Mouse (Mus musculus): ENCODE measurements around the gene Ryr1. TPM values are rescaled to one million over a fixed set of nuclear protein-coding genes. Genes with fewer than 3 reads are reported as not detected.

Ryr1 gene
- polyA plus RNA-seq, 1 experiment from 2014 or later = 0.01 TPM

GRCm38 (mm10) chr7:29043674-29044057 is 81.3 kb downstream of the Ryr1 start:
- Histone ChIP-seq H3K4me1 (ENCODE audit: insufficient read depth, low read depth, low read length) (peaks cover 6% of the 10 kb centered on the region; the same call in 1 of the 2 replicates), H3K9me3 (ENCODE audit: low read length) (no peaks in the 10 kb centered on the region), H3K27ac (ENCODE audit: low read length) (no peak overlapping the region), H3K4me3 (ENCODE audit: low read depth, low read length) (no peak overlapping the region), H3K4me2 (replicated peaks; ENCODE audit: low read depth, low read length) (peak overlapping the region; percentile 37), H3K9ac (replicated peaks; ENCODE audit: low read depth) (no peak overlapping the region), H3K36me3 (ENCODE audit: insufficient read depth, low read length) (no peaks in the 10 kb centered on the region), H3K27me3 (replicated peaks; ENCODE audit: insufficient read depth, low read length) (no peaks in the 10 kb centered on the region)
- WGBS = 22% methylated on average over 11 of the region's 11 CpGs
- DNase-seq (ENCODE audit: low spot score) (no peak), ATAC-seq (peak; percentile 17)
- TF ChIP-seq CTCF (IDR thresholded peaks at IDR 0.05) (no peak), EP300 (IDR thresholded peaks at IDR 0.05) (no peak)

- Histone ChIP-seq H3K27me3 (replicated peaks; ENCODE audit: insufficient read depth, low read length) (no peaks in the 10 kb centered on the region), H3K4me2 (replicated peaks; ENCODE audit: low read depth, low read length) (peak overlapping the region; percentile 37), H3K27ac (ENCODE audit: low read length) (no peak overlapping the region), H3K4me1 (ENCODE audit: insufficient read depth, low read depth, low read length) (peaks cover 6% of the 10 kb centered on the region; the same call in 1 of the 2 replicates), H3K4me3 (ENCODE audit: low read depth, low read length) (no peak overlapping the region), H3K36me3 (ENCODE audit: insufficient read depth, low read length) (no peaks in the 10 kb centered on the region), H3K9ac (replicated peaks; ENCODE audit: low read depth) (no peak overlapping the region), H3K9me3 (ENCODE audit: low read length) (no peaks in the 10 kb centered on the region)
- WGBS = 27% methylated on average over 19 of the region's 19 CpGs
- TF ChIP-seq EP300 (IDR thresholded peaks at IDR 0.05) (no peak), CTCF (IDR thresholded peaks at IDR 0.05) (peak; percentile 8; the same call in 1 of the 2 replicates)
- ATAC-seq (peak; percentile 60), DNase-seq (ENCODE audit: low spot score) (peak; percentile 85)
Observed at GRCm38 (mm10) chr7:29043016-29043673, 81.8 kb downstream of the Ryr1 start.

GRCm38 (mm10) chr7:29041194-29041593 is 83.8 kb downstream of the Ryr1 start:
- Histone ChIP-seq H3K4me2 (replicated peaks; ENCODE audit: low read depth, low read length) (no peak overlapping the region), H3K4me3 (ENCODE audit: low read depth, low read length) (no peak overlapping the region), H3K27me3 (replicated peaks; ENCODE audit: insufficient read depth, low read length) (no peaks in the 10 kb centered on the region), H3K9me3 (ENCODE audit: low read length) (no peaks in the 10 kb centered on the region), H3K9ac (replicated peaks; ENCODE audit: low read depth) (no peak overlapping the region), H3K27ac (ENCODE audit: low read length) (no peak overlapping the region), H3K4me1 (ENCODE audit: insufficient read depth, low read depth, low read length) (peaks cover 6% of the 10 kb centered on the region; the same call in 1 of the 2 replicates), H3K36me3 (ENCODE audit: insufficient read depth, low read length) (no peaks in the 10 kb centered on the region)
- DNase-seq (ENCODE audit: low spot score) = no peak
- no peak for ATAC-seq
- no peak for TF ChIP-seq EP300 (IDR thresholded peaks at IDR 0.05)
- TF ChIP-seq CTCF (IDR thresholded peaks at IDR 0.05) = peak; percentile 29; the same call in 1 of the 2 replicates
- WGBS = 84% methylated on average over 5 of the region's 5 CpGs

GRCm38 (mm10) chr7:29039985-29040661 is 84.9 kb downstream of the Ryr1 start:
- H3K4me3 ChIP-seq (ENCODE audit: low read depth, low read length) = no peak overlapping the region
- no peak overlapping the region for H3K27ac ChIP-seq (ENCODE audit: low read length)
- TF ChIP-seq CTCF (IDR thresholded peaks at IDR 0.05) = no peak
- TF ChIP-seq EP300 (IDR thresholded peaks at IDR 0.05) = no peak
- ATAC-seq (no peak), DNase-seq (ENCODE audit: low spot score) (no peak)
- no peaks in the 10 kb centered on the region for H3K36me3 ChIP-seq (ENCODE audit: insufficient read depth, low read length)
- H3K4me2 ChIP-seq (replicated peaks; ENCODE audit: low read depth, low read length) = peak overlapping the region; percentile 44
- H3K4me1 ChIP-seq (ENCODE audit: insufficient read depth, low read depth, low read length) = peaks cover 6% of the 10 kb centered on the region; the same call in 1 of the 2 replicates
- H3K27me3 ChIP-seq (replicated peaks; ENCODE audit: insufficient read depth, low read length) = no peaks in the 10 kb centered on the region
- H3K9me3 ChIP-seq (ENCODE audit: low read length) = no peaks in the 10 kb centered on the region
- no peak overlapping the region for H3K9ac ChIP-seq (replicated peaks; ENCODE audit: low read depth)
- WGBS = 2% methylated on average over 26 of the region's 26 CpGs

GRCm38 (mm10) chr7:29039604-29039984 is 85.4 kb downstream of the Ryr1 start:
- DNase-seq (ENCODE audit: low spot score) (peak; percentile 85), ATAC-seq (peak; percentile 59)
- Histone ChIP-seq H3K27ac (ENCODE audit: low read length) (no peak overlapping the region), H3K9me3 (ENCODE audit: low read length) (no peaks in the 10 kb centered on the region), H3K36me3 (ENCODE audit: insufficient read depth, low read length) (no peaks in the 10 kb centered on the region), H3K9ac (replicated peaks; ENCODE audit: low read depth) (no peak overlapping the region), H3K27me3 (replicated peaks; ENCODE audit: insufficient read depth, low read length) (no peaks in the 10 kb centered on the region), H3K4me2 (replicated peaks; ENCODE audit: low read depth, low read length) (peak overlapping the region; percentile 44), H3K4me3 (ENCODE audit: low read depth, low read length) (no peak overlapping the region), H3K4me1 (ENCODE audit: insufficient read depth, low read depth, low read length) (peaks cover 6% of the 10 kb centered on the region; the same call in 1 of the 2 replicates)
- TF ChIP-seq EP300 (IDR thresholded peaks at IDR 0.05) (no peak), CTCF (IDR thresholded peaks at IDR 0.05) (peak; percentile 88)
- 0% methylated on average over 11 of the region's 11 CpGs for WGBS

GRCm38 (mm10) chr7:29037261-29037660 is 87.7 kb downstream of the Ryr1 start:
- no peaks in the 10 kb centered on the region for H3K36me3 ChIP-seq (ENCODE audit: insufficient read depth, low read length)
- H3K4me3 ChIP-seq (ENCODE audit: low read depth, low read length) = no peak overlapping the region
- no peak overlapping the region for H3K4me2 ChIP-seq (replicated peaks; ENCODE audit: low read depth, low read length)
- no peaks in the 10 kb centered on the region for H3K9me3 ChIP-seq (ENCODE audit: low read length)
- peaks cover 6% of the 10 kb centered on the region; the same call in 1 of the 2 replicates for H3K4me1 ChIP-seq (ENCODE audit: insufficient read depth, low read depth, low read length)
- H3K27ac ChIP-seq (ENCODE audit: low read length) = no peak overlapping the region
- 79% methylated on average over 6 of the region's 6 CpGs for WGBS
- DNase-seq (ENCODE audit: low spot score) (no peak), ATAC-seq (no peak)
- H3K9ac ChIP-seq (replicated peaks; ENCODE audit: low read depth) = no peak overlapping the region
- no peaks in the 10 kb centered on the region for H3K27me3 ChIP-seq (replicated peaks; ENCODE audit: insufficient read depth, low read length)
- TF ChIP-seq CTCF (IDR thresholded peaks at IDR 0.05) (peak; percentile 24), EP300 (IDR thresholded peaks at IDR 0.05) (no peak)

All from lung, postnatal 0 days (tissue).